Mouse (Mus musculus) lung, embryonic 16.5 days (tissue): ENCODE results near the gene Nr2c2ap. TPM values are rescaled to one million over a fixed set of nuclear protein-coding genes. Genes with fewer than 3 reads are reported as not detected.

Source experiments
- ATAC-seq: fragments of 200-750 bp; cut with Nextera tagmentation; 2 replicates; pipeline ENCODE4 v1.8.0; 2017; ENCODE audit warnings: low read depth, mild to moderate bottlenecking, moderate library complexity
- H3K27ac ChIP-seq: fragments of 300-500 bp; sonication (generic); 2 replicates; pipeline ENCODE4 v1.5.1; 2014; ENCODE audit warnings: mild to moderate bottlenecking, control low read depth, low read length
- H3K27me3 ChIP-seq: fragments of 300-500 bp; sonication (generic); 2 replicates; pipeline ENCODE4 v1.6.1; 2014; ENCODE audit warnings: low read depth, low read length, mixed read lengths; ENCODE audit not compliant: control insufficient read depth, insufficient read depth
- H3K36me3 ChIP-seq: fragments of 300-500 bp; sonication (generic); 2 replicates; pipeline ENCODE4 v1.6.1; 2014; ENCODE audit warnings: low read length; ENCODE audit not compliant: control insufficient read depth, insufficient read depth
- H3K4me1 ChIP-seq: fragments of 300-500 bp; sonication (generic); replicated peaks from 2 replicates; pipeline ENCODE4 v1.6.1; 2014; ENCODE audit warnings: low read length, mixed read lengths; ENCODE audit not compliant: control insufficient read depth, insufficient read depth
- H3K4me2 ChIP-seq: fragments of 300-500 bp; sonication (generic); 2 replicates; pipeline ENCODE4 v1.6.1; 2014; ENCODE audit warnings: low read depth, low read length, control low read depth
- H3K4me3 ChIP-seq: fragments of 300-500 bp; sonication (generic); 2 replicates; pipeline ENCODE4 v1.5.1; 2014; ENCODE audit warnings: mild to moderate bottlenecking, low read length, control low read depth
- H3K9ac ChIP-seq: fragments of 300-500 bp; sonication (generic); 2 replicates; pipeline ENCODE4 v1.6.1; 2014; ENCODE audit warnings: low read length, control low read depth
- H3K9me3 ChIP-seq: fragments of 300-500 bp; sonication (generic); 2 replicates; pipeline ENCODE4 v1.6.1; 2016; ENCODE audit warnings: low read length; ENCODE audit not compliant: control insufficient read depth
- WGBS: fragments of 180-500 bp; shearing (Covaris S2); extraction: QIAGEN DNeasy Blood & Tissue Kit; methylation state at CpG from one replicate; pipeline ENCODE4 v1.1.7; 2014; 5-methylcytosine and 5-hydroxymethylcytosine counted together
- polyA plus RNA-seq: library from polyadenylated mRNA; unstranded; fragments of >200 nt; fragmentation: Nextera tagmentation; extraction: Ambion mirVana; gene quantifications from 2 replicates; pipeline ENCODE4 v1.2.1, GENCODE M21; 2015

Nr2c2ap gene
- polyA plus RNA-seq, 1 experiment from 2014 or later, result 31.1 TPM

DNA sequence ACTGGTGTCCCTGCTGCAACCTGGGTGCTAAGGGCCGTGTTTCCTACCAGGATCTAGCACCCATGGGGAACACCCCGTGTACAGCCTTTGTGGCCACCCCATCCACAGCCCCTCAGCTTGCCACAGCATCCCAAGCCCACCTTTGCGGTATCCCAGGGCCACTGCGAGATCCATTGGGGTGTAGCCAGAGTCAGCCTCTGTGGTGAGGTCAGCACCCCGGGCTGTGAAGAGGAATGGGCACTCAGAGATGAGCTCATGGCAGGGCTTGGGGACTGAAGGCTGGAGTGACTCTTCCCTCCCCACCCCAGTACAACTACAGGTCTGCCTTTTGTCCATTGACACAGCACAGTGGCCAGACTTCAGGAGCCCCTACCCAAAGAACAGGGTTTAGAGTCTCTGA lies 3.0 kb downstream of the Nr2c2ap start:
- Histone ChIP-seq H3K27ac (no peak overlapping the region), H3K4me1 (peaks cover 16% of the 10 kb centered on the region), H3K27me3 (no peaks in the 10 kb centered on the region), H3K9ac (no peak overlapping the region), H3K36me3 (peaks cover 11% of the 10 kb centered on the region), H3K4me3 (no peak overlapping the region), H3K9me3 (no peaks in the 10 kb centered on the region), H3K4me2 (no peak overlapping the region)
- WGBS, result 89% methylated on average over 5 of the region's 5 CpGs
- no peak for ATAC-seq

DNA sequence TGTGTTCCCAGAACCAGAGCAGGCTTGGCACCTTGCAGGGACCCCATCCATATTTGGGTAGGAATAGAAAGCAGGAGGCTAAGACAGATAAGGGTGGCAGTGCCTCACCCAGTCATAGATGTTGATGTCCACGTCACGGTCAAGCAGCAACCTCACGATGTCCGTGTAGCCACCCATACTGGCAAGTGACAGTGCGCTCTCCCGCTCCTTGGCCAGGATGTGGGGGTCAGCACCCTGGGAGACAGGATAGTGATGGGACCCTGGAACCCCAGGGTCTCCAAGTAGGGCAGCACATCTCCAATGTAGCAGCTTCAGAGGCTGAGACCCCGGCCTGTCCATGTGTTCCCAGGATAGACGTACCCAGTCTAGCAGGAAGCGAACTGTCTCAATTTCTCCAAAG lies 3.8 kb downstream of the Nr2c2ap start:
- H3K27ac ChIP-seq, result no peak overlapping the region
- no peak overlapping the region for H3K4me2 ChIP-seq
- H3K9me3 ChIP-seq, result no peaks in the 10 kb centered on the region
- no peak for ATAC-seq
- H3K9ac ChIP-seq, result no peak overlapping the region
- peaks cover 14% of the 10 kb centered on the region for H3K4me1 ChIP-seq
- 85% methylated on average over 9 of the region's 9 CpGs for WGBS
- H3K4me3 ChIP-seq, result no peak overlapping the region
- peaks cover 11% of the 10 kb centered on the region for H3K36me3 ChIP-seq
- no peaks in the 10 kb centered on the region for H3K27me3 ChIP-seq

DNA sequence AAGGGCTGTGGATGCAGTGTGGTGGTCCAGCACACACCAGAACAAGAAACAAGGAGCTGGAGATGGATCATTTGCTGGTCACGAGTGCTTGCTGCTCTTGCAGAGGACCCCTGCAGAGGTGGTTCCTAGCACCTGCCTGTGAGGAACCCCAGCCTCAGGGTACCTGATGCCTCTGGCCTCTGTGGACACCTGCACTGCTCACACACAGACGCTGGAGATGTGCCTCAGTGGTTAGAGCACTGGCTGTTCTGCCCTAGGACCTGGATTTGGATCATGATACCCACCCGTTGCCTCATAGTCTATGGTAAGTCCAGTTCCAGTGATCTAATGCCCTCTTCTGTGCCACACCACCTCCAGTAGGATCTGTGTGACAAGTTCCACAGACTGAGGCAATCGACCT lies 5.5 kb downstream of the Nr2c2ap start:
- H3K27me3 ChIP-seq, result no peaks in the 10 kb centered on the region
- H3K36me3 ChIP-seq, result peaks cover 11% of the 10 kb centered on the region
- ATAC-seq, result no peak

DNA sequence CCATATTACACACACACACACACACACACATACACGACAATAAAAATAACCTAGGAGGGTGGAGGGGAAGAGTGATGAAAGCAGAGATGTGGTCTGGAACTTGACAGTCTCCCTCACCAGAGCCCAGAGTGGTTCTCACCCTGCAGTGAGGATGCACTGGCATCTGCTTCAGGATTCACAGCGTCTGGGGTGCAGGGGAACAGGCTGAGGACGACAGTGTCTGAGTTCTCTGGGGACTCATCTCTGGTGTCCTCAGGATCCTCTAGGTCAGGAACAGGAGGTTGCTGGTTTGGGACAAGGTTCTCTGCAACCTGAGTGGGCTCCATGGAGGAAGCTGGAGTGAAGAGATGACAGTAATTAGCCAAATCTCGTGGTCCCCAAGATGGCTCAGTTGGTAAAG lies 6.8 kb downstream of the Nr2c2ap start:
- Histone ChIP-seq H3K9me3 (no peaks in the 10 kb centered on the region), H3K4me3 (peak overlapping the region; percentile 58; the same call in 1 of the 2 replicates), H3K27ac (no peak overlapping the region), H3K9ac (peak overlapping the region; percentile 69), H3K36me3 (peaks cover 14% of the 10 kb centered on the region), H3K4me2 (peak overlapping the region; percentile 55), H3K4me1 (peaks cover 15% of the 10 kb centered on the region), H3K27me3 (no peaks in the 10 kb centered on the region)
- ATAC-seq, result no peak
- 75% methylated on average over 4 of the region's 4 CpGs for WGBS

More for the DNA sequence above, 5.5 kb downstream of the Nr2c2ap start:
- Histone ChIP-seq H3K4me2 (no peak overlapping the region), H3K4me3 (no peak overlapping the region), H3K9me3 (no peaks in the 10 kb centered on the region), H3K4me1 (peaks cover 18% of the 10 kb centered on the region), H3K27ac (no peak overlapping the region), H3K9ac (no peak overlapping the region)
- WGBS, result 88% methylated on average over 4 of the region's 4 CpGs

DNA sequence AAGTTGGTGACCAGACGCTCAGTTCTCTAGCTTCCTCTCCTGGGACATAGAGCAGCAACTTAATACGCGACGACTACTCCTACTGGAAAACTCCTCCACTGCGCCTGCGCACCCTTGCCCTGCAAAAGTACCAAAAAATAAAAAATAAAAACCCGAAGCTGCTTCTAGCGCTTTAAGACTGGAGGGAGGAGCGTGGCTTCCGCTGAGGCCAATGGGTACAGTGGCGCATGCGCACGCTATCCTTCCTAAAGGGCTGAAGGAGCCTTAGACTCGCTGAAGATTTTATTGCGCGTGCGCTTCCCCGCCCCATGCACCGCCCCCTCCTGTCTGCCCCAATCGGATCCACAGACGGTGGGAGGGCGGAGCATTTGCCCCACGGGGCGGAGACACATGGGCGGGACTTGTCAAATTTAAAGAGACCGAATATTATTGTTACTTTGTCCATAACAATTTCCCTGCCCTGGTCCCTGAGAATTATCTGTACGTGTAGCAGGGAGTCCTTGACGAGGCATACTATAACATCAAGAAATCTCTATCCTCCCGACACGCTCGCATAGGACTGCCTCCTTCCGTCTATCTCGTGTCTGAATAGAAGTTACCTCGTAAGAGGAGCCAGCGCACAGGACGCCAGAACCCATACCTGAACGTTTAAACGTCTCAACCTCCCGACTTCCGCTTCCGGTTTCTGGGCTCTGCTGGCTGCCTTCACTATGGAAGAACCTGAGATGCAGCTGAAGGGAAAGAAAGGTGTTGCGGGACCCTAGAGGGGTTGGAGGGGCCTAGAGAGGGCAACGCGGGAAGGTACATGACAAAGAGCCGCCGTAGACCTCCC lies 8.1 kb downstream of the Nr2c2ap start, which contains the start of the genes Rfxank, Borcs8 and Mef2b:
Rfxank (minus strand) TSS at position 129 of the 832 bp plus-strand sequence.
Borcs8 (plus strand) TSS at position 474 of the 832 bp plus-strand sequence.
Mef2b (plus strand) TSS at position 686 of the 832 bp plus-strand sequence.
- peak; percentile 98 for ATAC-seq
- Histone ChIP-seq H3K36me3 (peaks cover 13% of the 10 kb centered on the region), H3K4me2 (peak within 1 kb of the TSS; percentile 61), H3K27me3 (no peaks in the 10 kb centered on the region), H3K9ac (peak within 1 kb of the TSS; percentile 77), H3K4me1 (peaks cover 15% of the 10 kb centered on the region), H3K4me3 (peak within 1 kb of the TSS; percentile 70), H3K9me3 (no peaks in the 10 kb centered on the region), H3K27ac (peak within 1 kb of the TSS; percentile 75)
- 0% methylated on average over 46 of the region's 46 CpGs for WGBS

DNA sequence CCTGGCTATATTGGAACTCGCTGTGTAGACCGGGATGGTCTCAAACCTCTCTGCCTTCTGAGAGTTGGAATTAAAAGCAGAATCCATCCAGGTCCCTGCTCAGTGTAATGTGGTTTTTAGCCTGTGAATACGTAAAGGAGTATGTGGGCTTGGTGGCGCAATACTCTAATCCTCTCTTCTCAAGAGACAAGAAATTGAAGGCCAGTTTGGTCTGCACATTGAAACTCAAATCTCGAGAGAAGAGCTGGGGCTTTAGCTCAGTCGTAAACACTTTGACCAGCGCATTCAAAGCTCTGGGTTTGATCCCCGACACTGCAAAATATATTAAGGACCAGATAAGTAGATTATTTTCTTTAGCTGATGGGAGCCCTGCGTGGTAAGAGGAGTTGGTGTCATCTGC lies 8.8 kb downstream of the Nr2c2ap start:
- peak overlapping the region; percentile 70 for H3K4me3 ChIP-seq
- peak overlapping the region; percentile 75 for H3K27ac ChIP-seq
- H3K36me3 ChIP-seq, result peaks cover 18% of the 10 kb centered on the region
- WGBS, result 5% methylated on average over 9 of the region's 9 CpGs
- peak overlapping the region; percentile 61 for H3K4me2 ChIP-seq
- H3K4me1 ChIP-seq, result peaks cover 15% of the 10 kb centered on the region
- no peak for ATAC-seq
- H3K27me3 ChIP-seq, result no peaks in the 10 kb centered on the region
- no peaks in the 10 kb centered on the region for H3K9me3 ChIP-seq
- peak overlapping the region; percentile 77 for H3K9ac ChIP-seq

DNA sequence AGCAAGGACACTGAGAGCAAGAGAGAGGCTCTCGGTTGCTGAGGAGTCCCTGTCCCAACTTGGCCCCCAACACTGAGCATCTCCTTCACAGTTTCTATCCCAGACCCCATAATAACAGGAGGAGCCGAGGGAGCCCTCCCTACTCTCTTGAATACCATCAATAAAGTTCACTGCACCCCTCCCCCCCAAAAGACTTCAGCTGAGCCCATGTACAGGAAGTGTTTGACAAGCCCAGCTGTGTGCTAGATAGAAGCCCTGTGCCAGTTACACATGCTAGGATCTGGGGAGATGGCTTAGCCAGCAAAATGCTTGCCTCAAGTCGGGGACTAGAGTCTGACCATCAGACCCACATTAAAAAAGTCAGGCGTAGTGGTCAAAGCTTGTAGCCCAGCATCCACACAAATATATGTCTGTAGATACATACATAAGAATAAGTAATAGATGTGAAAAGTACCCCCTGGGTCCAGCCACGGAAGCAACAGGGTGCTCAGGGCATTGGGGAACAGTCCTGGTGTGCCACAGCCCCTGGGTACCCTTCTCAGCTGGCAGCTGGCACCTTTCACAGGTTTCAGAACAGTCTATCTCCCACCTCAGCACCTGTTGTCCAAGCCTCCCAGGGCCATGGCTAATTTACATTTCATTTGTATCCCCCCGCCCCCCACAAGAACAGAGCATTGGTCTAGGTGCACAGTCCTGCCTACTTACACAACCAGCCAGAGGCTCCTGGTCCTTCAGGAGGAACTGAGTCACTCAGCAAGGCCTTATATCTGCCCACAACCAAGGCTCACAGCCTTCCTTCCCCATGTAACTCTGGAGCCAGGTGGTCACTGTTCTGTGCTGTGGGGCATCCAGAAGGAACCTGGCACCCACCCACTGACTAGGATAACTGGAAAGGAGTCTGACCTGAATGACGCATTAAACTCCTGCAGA lies 16.8 kb downstream of the Nr2c2ap start:
- peaks cover 25% of the 10 kb centered on the region for H3K36me3 ChIP-seq
- 0 out of 2 replicates have a peak, but pooled peaks cover 2% of the 10 kb centered on the region for H3K4me1 ChIP-seq
- WGBS, result 81% methylated on average over 7 of the region's 7 CpGs
- H3K9ac ChIP-seq, result no peak overlapping the region
- no peak for ATAC-seq
- no peaks in the 10 kb centered on the region; the same call in 1 of the 2 replicates for H3K27me3 ChIP-seq
- no peaks in the 10 kb centered on the region for H3K9me3 ChIP-seq
- H3K4me3 ChIP-seq, result no peak overlapping the region
- no peak overlapping the region for H3K27ac ChIP-seq
- no peak overlapping the region for H3K4me2 ChIP-seq

DNA sequence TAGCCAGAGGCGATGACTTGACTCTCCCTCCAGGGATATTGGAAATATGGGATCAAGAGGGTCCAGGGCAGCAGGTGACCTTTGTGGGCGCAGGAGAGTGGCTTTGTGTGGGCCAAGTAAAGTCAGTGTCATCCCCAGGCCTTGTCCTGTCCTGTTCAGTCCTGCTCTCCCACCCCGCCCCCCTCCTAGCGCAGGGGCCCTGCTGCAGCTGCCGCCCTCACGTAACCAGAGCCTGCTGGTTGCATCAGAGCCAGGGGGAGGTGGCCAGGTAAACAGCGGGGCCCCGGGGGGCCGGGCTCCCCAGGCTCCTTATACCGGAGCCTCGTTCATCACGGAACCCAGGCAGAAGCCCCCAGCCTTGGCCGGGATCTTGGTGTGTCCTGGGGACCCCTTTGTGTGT lies 19.0 kb downstream of the Nr2c2ap start:
- ATAC-seq, result no peak
- H3K9ac ChIP-seq, result no peak overlapping the region

More for the DNA sequence above, 19.0 kb downstream of the Nr2c2ap start:
- H3K36me3 ChIP-seq, result peaks cover 17% of the 10 kb centered on the region
- 0 out of 2 replicates have a peak, but pooled peaks cover 2% of the 10 kb centered on the region for H3K4me1 ChIP-seq
- no peak overlapping the region for H3K4me2 ChIP-seq
- no peak overlapping the region for H3K4me3 ChIP-seq
- WGBS, result 16% methylated on average over 13 of the region's 13 CpGs
- no peaks in the 10 kb centered on the region; the same call in 1 of the 2 replicates for H3K27me3 ChIP-seq
- H3K27ac ChIP-seq, result no peak overlapping the region
- H3K9me3 ChIP-seq, result no peaks in the 10 kb centered on the region
